Mouse (Mus musculus) left cerebral cortex, adult 18-20 months (tissue): ENCODE results near the gene Use1. TPM values are rescaled to one million over a fixed set of nuclear protein-coding genes. Genes with fewer than 3 reads are reported as not detected.
A peak's percentile ranks its signal among the peaks of the same experiment; 100 is the strongest.
"Not testable (repeated sequence)": the region's sequence is repeated elsewhere in the genome, so short reads cannot be mapped to it uniquely, and the experiment has no call there.

Source experiments
- DNase-seq, 2 experiments: peaks; one replicate each; pipeline ENCODE4 v3.0.0; 2021 to 2022; ENCODE audit warnings: low spot score in 2 of 2, mixed read lengths in 1 of 2
- long read RNA-seq, 2 experiments: library from polyadenylated mRNA; stranded (forward); transcript quantifications; one replicate each; pipeline ENCODE4 v2.0.0; 2021
- total RNA-seq, 2 experiments: library from RNA; stranded (reverse); gene quantifications; 2 replicates each; pipeline ENCODE4 v1.2.3; 2021

The Use1 gene
- total RNA-seq = 100 to 1,000 TPM; 116 to 126 TPM
- long read RNA-seq, experiment 1, partial matches to known transcripts = 1 of 7 reads
- long read RNA-seq, experiment 1, other reads (novel, unspliced or antisense) = 6 of 7 reads
- long read RNA-seq, experiment 2, partial matches to known transcripts = 0 of 9 reads
- long read RNA-seq, experiment 2, other reads (novel, unspliced or antisense) = 8 of 9 reads

DNA sequence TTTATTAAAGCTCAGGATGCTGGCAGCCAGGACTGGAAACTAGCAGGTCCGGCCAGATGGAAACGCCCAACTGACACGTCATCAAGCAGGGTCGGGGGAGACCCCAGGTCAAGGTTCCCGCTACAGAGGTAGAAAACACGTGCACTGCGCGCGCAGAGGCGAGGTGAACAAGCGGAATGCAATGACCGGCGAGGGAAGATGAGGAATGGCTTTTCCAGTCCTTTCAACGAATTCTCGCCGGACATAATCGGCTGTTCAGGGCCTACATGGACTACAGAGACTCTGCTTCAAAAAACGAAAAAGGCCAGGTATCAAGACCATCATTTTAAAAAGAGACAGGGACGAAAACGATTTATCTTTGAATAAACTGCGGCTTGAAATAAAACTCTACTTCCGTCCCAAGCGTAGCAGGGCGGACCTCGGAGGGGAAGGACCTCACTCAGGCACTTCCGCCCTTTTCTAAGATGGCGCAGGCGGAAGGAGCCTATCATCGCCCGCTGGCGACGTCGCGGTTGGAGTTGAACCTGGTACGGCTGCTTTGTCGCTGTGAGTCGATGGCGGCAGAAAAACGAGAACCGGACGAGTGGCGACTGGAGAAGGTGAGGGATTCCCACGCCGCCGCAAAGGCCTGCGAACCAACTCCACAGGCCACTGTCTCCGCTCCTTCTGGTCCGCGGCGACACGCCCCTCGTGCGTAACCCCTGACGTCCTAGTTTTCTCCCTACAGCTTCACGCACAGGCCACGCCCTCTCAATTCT lies at the start of gene Use1:
Gene Use1 (plus strand): TSS at position 78 of the 758 bp plus-strand sequence.
- DNase-seq = peak; percentile 86 to 93

DNA sequence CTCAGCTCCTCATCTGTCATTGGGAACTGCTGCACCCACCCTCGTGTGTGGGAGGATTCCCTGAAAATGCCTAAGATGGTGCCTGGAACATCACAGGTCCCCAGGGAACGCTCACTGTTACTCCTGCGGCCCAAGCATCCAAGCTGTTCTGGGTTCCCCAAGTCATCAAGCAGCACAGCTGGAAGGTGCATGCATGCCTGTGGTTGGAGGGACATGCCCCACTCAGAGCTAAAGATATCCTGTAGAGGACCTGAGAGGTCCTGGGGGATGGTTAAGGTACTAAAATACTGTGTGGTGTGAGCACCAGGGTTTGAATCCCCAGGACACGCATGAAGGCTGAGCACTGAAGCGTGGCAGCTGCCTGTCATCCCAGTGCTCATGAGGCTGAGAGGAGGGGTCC lies 48.0 kb upstream of the Use1 start:
- DNase-seq = not testable (repeated sequence)

DNA sequence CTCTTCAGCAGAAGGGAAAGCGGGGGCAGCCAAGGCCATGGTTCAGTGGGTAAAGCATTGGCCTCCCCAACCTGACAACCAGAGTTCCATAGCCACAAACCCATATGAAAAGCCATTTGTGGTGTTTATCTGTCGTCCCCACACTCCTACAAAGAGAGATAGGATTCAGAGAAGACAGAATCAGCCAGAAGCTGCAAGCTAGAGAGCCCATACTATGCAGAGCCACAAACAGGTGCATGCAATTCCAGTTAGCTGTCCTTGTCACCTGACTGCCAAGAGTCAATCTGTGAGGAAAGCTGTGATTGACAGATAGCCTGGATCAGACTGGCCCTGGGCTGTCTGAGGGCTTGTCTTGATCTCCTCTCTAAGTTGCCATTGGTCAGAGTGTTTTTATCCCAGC lies 46.9 kb upstream of the Use1 start:
- DNase-seq = not testable (repeated sequence)

DNA sequence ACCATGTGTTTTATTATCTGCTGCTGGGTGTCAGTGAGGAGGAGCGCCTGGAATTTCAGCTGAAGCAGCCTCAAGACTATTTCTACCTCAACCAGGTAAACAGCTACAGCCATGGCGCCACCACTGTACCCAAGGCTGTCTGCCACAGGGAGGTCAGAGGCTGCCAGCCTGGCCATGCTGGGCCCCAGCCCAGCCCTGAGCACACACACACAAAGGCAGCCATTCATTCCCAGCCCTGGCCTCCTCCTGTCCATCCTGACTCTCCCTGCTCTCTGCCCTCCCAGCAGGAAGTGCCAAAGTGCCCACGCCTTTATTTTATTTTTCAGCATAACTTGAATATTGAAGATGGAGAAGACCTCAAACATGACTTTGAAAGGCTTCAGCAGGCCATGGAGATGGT lies 43.7 kb upstream of the Use1 start:
- no peak for DNase-seq

DNA sequence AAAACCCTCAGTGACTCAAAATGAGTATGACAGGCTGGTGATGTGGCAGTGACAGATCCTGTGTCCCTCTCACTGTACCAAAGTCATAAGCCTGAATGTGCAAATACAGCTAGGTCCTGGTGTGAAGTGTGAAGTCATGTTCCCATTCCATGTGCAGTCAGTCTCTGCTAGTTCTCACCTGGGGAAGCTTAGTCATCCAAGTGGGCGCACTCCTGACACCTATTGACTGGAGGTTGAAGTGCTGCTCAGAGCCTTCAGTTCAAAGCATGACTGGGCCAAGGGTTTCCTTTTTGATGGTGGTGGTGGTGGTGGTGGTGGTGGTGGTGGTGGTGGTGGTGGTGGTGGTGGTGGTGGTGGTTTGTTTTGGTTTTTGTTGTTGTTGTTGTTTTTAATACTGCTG lies 41.8 kb upstream of the Use1 start:
- DNase-seq = no peak

DNA sequence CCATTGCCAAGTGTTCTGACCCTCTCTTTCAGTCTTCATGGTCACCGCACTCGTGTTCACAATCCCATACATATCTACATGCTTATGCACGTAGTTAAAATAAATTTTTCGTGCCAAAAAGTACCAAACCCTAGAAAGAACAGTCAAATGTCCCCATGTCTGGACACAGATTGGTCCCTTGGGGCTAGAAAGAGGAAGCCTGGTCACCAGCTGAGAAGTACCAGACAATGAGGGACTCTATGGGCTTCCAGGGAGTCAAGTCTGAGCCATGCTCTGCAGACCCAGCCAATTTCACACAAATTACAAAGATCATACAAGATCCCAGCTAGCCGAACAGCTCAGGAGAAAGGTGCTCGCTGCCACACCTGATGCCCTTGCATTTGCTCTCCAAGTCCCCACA lies 28.8 kb upstream of the Use1 start:
- DNase-seq = not testable (repeated sequence)

DNA sequence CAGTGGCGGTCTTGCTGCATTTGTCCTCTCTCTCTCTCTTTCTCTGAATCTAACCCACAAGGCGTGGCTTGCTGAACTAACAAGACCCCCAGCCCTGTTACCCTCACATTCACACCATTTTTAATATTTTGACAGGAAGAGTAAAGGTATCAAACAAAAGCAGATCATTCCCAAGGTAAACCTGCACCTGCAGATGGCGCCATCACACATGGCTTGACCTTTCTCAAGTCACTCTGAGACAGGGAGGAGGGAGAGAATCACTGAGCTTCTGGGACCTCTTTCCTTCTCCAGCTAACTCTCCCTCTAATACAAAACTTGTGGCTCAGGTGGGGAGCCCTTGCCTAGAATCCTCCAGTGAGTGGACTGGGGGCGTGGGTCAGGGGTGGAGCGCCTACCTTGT lies 26.0 kb upstream of the Use1 start:
- DNase-seq = no peak

DNA sequence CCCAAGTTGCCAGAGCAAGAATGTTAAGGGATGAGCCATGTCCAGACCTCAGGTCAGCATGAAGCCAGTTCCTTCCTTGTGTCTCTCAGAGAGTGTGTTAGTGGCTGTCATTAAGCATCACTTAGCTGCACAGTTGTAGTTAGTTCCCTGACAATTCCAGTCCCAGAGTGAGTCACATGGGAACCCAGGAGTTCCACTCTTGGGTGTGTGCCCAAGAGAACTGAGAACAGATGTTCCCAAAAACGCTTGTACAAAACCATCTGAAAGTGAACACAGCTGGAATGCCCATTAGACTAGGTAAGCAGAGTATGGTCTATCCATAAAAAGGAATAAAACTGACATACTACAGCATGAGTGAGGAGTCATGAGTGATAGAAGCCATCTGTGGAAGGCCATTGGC lies 20.1 kb upstream of the Use1 start:
- DNase-seq = no peak

DNA sequence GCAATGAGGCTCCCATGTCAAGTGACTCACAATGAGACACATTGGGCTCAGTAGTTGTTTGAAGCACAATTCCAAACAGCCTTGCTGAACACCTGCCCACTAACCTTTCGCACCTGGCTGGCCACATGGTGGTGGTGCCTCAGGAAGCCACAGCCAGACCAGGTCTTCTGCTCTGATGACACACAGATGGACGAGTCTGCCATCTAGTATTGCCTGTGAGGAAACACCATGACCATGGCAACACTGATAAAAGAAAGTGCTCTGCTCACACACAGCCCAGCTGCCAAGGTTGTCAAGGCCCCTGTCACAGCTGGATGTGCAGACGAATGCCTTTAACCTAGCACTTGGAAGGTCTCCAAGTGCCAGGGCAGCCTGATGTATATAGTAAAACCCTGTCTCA lies 15.5 kb upstream of the Use1 start:
- DNase-seq = no peak

DNA sequence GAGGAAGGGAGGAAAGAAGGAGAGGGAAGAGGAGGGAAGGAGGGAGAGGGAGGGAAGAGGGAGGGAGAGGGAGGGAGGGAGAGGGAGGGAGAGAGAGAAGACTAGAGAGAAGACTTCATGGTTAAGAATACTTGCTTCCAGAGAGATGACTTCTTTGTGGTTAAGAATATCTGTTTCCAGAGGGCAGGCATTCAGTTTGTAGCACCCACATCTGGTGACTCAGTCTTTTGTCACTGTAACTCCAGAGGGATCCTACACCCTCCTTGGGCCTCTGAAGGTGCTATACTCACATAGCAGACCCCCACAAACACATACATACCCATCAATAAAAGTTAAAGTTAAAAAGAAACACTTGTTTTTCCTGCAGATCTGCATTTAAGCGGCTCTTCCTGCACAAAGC lies 15.1 kb upstream of the Use1 start:
- DNase-seq = no peak

DNA sequence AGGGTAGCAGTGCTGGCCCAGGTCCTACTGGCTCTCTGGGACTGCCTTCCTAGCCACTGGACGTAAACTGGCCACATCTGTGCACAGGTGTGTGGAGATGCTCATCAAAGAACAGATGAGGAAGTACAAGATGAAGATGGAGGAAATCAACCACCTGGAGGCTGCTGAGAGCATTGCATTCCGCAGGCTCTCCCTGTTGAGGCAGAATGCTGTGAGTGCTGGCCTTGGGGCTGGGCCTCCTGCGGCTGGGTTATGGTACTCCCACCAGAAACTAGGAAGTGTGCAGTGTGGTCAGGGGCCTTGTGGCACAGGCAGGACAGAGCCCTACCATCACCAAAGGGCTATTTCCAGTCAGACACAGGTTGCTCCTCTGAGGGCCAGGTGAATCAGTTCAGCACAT lies 8.6 kb upstream of the Use1 start:
- DNase-seq = no peak

DNA sequence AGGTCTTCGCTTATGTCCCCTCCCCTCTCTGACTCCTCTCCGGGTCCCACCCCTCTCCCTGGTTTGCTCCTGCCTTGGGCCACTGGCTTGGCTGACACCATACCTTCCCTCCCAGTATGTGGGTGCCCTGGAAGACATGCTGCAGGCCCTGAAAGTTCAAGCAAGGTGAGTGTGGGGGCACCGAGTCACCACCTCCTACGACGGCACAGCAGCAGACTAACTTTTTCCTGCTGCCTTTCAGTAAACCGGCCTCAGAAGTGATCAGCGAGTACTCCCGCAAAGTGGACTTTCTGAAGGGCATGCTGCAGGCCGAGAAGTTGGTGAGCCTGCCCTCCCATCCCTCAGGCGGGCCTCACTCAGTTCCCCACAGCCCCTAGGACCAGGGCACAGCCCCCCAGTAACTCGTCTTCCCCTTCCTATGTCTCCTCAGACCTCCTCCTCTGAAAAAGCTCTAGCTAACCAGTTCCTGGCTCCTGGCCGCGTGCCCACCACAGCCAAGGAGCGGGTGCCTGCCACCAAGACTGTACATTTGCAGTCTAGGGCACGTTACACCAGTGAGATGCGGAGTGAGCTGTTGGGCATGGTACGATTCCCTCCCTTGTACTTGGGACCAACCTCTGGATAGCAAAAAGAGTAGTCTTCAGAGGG lies 1.0 kb downstream of the Use1 start:
- DNase-seq = no peak

DNA sequence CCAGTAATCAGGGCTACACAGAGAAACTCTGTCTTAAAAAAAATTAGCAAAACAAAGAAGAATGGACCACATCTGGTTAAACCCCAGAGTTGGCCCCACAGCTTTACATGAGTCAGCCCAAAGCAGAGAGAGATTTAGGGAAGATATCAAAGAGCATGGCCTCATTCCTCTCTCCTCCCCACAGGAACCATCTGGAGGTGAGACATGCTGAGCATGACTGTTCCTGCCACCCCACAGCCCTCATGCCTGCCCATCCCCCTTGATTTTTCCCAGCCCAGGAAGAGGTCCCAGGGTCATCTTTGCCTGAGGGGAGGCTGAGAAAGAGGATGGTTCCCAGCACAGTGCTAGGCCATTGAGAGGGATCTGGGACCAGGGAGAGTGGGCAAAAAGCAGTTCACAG lies 1.7 kb downstream of the Use1 start:
- no peak for DNase-seq

DNA sequence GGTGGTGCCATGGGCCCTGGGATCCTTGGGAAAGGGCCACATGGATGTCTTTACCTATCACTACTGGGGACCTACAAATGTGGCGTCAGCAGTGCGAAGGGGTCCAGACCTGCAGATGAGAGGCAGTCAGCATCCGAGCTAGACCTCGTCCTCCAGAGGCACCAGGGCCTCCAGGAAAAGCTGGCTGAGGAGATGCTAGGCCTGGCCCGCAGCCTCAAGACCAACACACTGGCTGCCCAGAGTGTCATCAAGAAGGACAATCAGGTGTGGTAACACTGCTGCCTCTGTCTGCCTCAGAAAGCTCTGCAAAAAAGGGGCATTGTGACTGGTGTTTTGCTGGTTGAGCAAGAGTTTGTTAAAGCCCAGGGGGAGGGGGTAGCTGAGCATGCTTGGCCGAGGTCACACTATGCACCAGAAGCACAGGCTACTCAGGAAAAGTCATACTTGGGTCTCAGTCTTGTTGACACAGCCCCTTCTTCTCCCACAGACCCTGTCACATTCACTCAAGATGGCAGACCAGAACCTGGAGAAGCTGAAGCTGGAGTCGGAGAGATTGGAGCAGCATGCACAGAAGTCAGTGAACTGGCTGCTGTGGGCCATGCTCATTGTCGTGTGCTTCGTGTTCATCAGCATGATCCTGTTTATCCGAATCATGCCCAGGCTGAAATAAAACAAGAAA lies 2.5 kb downstream of the Use1 start:
- DNase-seq = no peak

DNA sequence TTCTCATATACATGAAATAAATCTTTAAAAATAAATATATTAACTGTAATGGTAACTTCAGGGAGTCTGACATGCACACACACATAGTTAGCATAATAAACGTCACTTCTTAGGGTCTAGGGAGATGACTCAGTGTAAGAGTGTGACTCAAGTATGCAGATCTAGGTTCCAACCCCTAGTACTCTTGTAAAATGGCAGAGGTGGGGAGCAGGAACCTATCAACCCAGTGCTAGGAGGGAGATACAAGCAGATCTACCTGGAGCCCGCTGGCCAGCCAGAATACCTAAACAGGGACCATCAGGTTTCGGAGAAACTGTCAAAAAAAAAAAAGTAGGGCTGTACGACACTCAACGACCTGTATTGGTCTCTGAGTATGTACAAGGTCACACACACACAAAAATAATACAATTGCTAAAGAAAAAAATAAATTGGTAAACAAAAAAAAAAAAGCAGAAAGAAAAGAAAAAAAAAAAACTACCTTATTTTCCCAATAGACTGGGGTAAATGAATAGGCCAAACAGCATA lies 4.1 kb downstream of the Use1 start:
- no peak for DNase-seq

DNA sequence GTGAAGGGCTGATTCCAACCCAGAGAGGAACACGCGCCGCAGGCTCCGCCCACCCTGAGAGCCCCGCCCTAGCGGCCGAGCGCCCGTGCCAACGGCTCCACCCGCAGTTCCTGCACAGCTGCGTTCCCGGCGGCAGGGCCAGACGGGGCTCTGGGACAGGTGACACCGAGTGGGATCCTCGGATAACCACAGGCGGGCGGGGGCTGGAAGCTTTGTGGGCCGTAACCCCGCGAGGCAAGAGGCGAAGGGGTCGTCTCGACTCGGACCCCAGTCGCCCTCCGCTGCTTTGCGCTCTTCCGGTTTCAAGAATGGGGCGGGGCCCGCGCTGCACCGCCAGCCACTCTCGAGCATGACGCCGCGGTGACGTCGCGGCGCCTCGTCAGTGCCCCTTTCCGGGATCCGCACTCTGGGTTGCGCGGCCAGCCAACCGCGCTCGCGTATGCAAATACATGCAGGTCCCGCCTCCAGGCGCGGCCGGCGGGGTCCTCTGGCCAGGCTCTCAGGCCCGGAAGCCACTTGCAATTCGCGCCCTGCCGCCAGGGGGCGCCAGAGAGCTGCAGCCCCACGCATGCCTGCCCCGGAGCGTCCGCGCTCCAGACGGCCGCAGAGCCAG lies 4.7 kb downstream of the Use1 start, which contains the start of gene Ocel1:
Gene Ocel1 (plus strand): TSS at position 63 of the 613 bp plus-strand sequence.
- peak; percentile 94 to 98 for DNase-seq

DNA sequence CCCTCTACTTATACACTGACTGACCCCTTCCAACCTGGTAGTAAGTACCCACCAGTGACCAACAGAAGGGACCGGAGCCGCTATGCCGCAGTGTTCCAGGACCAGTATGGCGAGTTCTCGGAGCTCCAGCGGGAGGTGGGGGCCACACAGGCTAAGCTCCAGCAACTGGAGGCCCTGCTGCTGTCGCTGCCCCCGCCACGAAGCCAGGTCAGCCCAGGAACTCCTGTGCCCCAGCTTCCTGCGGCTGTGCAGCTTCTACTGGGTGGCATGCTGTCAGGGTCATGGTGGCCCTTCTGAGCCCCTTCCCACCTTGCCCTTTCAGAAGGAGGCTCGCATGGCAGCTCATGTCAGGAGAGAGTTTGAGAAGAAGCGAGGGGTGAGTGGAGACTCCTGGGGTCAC lies 5.8 kb downstream of the Use1 start:
- DNase-seq = no peak

DNA sequence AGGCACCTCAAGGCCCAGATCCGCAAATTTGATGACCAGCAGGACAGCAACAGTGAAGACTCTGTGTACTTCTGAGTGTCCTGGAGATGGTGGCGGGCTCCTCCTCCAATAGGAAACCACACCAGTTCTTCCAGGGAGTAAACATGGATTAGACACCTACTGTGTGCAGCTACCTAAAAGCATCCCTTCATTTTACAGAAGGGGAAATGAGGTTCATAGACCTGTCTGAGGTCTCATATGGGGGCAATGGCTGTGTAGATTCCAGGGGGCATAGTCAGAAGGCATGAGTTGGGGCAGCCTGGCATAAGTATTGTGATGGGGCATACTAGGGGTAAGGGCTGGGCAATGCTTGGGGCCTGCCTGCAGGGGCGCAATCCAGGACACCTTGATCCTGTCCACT lies 6.4 kb downstream of the Use1 start:
- DNase-seq = no peak

DNA sequence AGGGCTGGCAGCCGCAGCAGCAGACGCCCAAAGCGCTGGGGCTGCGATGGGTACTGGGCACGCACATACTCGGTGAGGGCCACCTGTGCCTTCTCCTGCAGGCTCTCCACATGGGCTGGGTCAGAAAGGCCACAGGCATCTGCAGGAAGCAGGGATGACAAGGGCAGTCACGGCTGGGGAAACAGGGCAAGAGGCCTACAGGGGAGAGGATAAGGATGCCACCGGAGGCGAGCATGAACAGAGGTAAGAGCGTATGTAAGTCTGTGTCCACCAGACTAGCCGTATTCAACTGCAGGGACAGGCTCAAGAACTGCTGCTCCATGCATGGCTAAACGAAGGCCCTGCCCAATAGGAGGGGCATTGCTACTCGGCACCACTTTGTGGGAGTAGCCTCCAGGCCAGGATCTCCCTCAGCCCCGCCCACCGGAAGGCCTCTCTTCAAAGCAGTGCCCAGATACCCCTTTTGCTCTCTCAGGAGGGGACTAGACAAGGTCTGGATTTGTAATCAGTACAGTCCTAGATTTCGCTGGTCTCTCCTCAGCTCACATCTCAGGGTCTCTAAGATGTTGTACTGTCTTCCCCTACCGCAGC lies 8.1 kb downstream of the Use1 start:
- no peak for DNase-seq

DNA sequence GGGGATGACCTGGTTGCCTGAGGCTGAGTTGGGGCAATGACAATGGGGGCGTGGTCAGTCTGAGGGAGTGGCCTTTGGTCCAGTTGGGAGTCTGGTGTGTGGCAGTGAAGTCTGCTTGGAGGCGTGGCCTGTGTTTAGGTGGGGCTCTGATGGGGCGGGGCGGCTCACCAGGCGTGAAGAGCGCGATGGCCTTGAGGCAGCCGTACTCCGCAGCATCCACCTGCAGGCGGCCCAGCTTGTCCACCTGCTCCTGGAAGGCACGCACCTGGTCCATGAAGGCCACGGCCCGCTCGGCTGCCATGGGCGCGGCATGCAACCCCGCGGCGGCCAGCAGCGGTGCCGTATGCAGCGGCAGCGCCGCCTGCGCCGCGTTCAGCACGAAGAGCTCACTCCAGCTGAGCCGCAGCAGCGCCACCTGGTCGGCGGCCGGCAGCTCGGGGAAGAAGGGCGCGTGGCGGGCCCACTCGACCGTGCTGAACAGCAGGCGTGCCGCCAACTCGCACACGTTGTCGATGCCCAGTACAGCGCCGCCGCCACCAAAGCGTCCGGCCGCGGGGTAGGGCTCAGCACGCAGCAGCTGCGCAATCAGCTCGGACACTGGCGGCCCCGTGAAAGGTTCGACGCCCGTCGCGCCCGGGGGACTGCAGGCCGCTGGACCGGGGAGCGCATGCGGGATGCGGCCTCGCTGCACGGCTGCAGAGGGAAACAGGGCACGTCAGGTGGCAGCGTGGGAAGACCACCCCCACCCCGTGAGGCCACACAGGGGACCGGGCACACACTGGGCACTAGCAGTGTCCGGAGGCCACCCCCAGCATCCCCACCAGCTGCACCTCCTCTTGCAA lies 9.2 kb downstream of the Use1 start:
- DNase-seq = peak; percentile 65 to 80
